Mouse (Mus musculus) limb, embryonic 15.5 days (tissue): ENCODE data around the gene Catsperg1. TPM values are rescaled to one million over a fixed set of nuclear protein-coding genes. Genes with fewer than 3 reads are reported as not detected.

ENCODE experiments used
- ATAC-seq: fragments of 200-750 bp; cut with Nextera tagmentation; 2 replicates; pipeline ENCODE4 v1.8.0; 2017; ENCODE audit warnings: low read depth, moderate TSS enrichment; ENCODE audit not compliant: insufficient number of reproducible peaks, low FRiP score, low TSS enrichment
- H3K27ac ChIP-seq: fragments of 300-500 bp; sonication (generic); 2 replicates; pipeline ENCODE4 v1.5.1; 2015; ENCODE audit warnings: moderate library complexity, mild to moderate bottlenecking, inconsistent platforms
- H3K27me3 ChIP-seq: fragments of 300-500 bp; sonication (generic); 2 replicates; pipeline ENCODE4 v1.6.1; 2015; ENCODE audit warnings: inconsistent platforms
- H3K36me3 ChIP-seq: fragments of 300-500 bp; sonication (generic); 2 replicates; pipeline ENCODE4 v1.6.1; 2015; ENCODE audit warnings: inconsistent platforms
- H3K4me1 ChIP-seq: fragments of 300-500 bp; sonication (generic); 2 replicates; pipeline ENCODE4 v1.6.1; 2015; ENCODE audit warnings: inconsistent platforms
- H3K4me2 ChIP-seq: fragments of 300-500 bp; sonication (generic); 2 replicates; pipeline ENCODE4 v1.6.1; 2015; ENCODE audit warnings: mild to moderate bottlenecking, inconsistent platforms
- H3K4me3 ChIP-seq: fragments of 300-500 bp; sonication (generic); 2 replicates; pipeline ENCODE4 v1.5.1; 2015; ENCODE audit warnings: mild to moderate bottlenecking, inconsistent platforms
- H3K9ac ChIP-seq: fragments of 300-500 bp; sonication (generic); 2 replicates; pipeline ENCODE4 v1.6.1; 2015; ENCODE audit warnings: inconsistent platforms
- H3K9me3 ChIP-seq: fragments of 300-500 bp; sonication (generic); 2 replicates; pipeline ENCODE4 v1.6.1; 2016; ENCODE audit warnings: inconsistent platforms
- WGBS: fragments of 180-500 bp; shearing (Covaris S2); methylation state at CpG from one replicate; pipeline ENCODE4 v1.1.7; 2015; 5-methylcytosine and 5-hydroxymethylcytosine counted together
- polyA plus RNA-seq: library from polyadenylated mRNA; unstranded; fragments of >200 nt; fragmentation: Nextera tagmentation; extraction: Ambion mirVana; gene quantifications from 2 replicates; pipeline ENCODE4 v1.2.1, GENCODE M21; 2015

The Catsperg1 gene
- polyA plus RNA-seq, 1 experiment from 2014 or later = 1.2 TPM

DNA sequence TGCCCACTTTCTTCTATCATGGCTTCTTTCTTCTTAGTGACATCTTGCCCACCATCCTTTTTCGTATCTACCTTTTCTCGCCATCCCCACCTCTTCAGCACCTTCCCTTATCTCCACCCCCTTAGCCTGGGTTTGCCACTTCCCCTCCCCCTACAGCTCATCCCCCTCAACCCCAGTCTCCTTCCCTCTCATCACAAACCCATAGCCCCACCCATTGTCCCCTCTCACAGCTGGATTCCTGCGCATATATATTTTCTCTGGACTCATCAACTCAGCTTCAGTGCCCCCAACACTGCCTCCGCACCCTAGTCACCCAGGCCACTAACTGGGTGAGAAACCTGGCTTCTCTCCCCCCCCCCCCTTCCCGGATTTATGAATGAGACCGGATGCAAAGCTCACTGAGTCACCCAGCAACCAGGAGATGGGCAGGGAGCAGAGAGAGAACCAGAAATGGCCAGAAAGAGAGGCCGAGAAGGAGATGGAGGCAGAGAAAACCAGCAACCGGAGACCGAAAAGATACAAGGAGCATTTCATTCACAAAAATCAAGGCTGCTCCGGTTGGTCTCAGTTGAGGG lies 45.6 kb downstream of the Catsperg1 start:
- ATAC-seq = no peak
- peaks cover 26% of the 10 kb centered on the region for H3K27me3 ChIP-seq
- H3K9me3 ChIP-seq = no peaks in the 10 kb centered on the region
- no peak overlapping the region for H3K27ac ChIP-seq
- WGBS = 11% methylated on average over 10 of the region's 10 CpGs
- H3K9ac ChIP-seq = no peak overlapping the region
- peaks cover 11% of the 10 kb centered on the region for H3K36me3 ChIP-seq
- H3K4me2 ChIP-seq = peak overlapping the region; percentile 88
- peak overlapping the region; percentile 67 for H3K4me3 ChIP-seq
- H3K4me1 ChIP-seq = peaks cover 48% of the 10 kb centered on the region

DNA sequence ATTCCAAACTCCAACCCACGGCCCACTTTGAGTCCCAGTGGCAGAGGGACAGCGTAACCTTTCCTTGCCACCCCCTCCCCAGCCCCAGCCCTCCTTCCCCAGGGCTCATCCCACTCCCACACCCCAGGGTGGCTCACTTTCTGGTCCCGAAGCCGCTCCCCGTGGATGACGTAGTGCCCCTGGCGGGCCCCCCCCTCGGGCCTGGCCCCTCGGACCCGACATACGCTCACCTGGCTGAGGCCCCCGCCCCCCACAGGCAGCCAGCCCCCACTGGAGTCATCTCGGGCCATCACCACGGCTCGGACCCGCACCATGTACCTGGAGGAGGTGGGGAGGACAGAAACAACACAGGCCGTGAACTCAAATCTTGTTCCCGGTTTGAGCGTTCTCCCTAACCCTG lies 46.2 kb downstream of the Catsperg1 start:
- Histone ChIP-seq H3K4me2 (no peak overlapping the region), H3K9me3 (no peaks in the 10 kb centered on the region), H3K4me3 (no peak overlapping the region), H3K36me3 (peaks cover 6% of the 10 kb centered on the region), H3K27me3 (peaks cover 21% of the 10 kb centered on the region), H3K4me1 (peaks cover 45% of the 10 kb centered on the region), H3K27ac (no peak overlapping the region), H3K9ac (no peak overlapping the region)
- 26% methylated on average over 19 of the region's 19 CpGs for WGBS
- ATAC-seq = no peak

- H3K4me2 ChIP-seq = no peak overlapping the region
- H3K27me3 ChIP-seq = peaks cover 20% of the 10 kb centered on the region
- ATAC-seq = no peak
- H3K9ac ChIP-seq = no peak overlapping the region
- peaks cover 14% of the 10 kb centered on the region for H3K36me3 ChIP-seq
- no peak overlapping the region for H3K4me3 ChIP-seq
- no peak overlapping the region for H3K27ac ChIP-seq
- H3K9me3 ChIP-seq = no peaks in the 10 kb centered on the region
- peaks cover 3% of the 10 kb centered on the region; the same call in 1 of the 2 replicates for H3K4me1 ChIP-seq
- WGBS = 15% methylated on average over 9 of the region's 9 CpGs
These were observed 50.9 kb downstream of the Catsperg1 start for GRCm38 (mm10) chr7:29162750-29163525.

DNA sequence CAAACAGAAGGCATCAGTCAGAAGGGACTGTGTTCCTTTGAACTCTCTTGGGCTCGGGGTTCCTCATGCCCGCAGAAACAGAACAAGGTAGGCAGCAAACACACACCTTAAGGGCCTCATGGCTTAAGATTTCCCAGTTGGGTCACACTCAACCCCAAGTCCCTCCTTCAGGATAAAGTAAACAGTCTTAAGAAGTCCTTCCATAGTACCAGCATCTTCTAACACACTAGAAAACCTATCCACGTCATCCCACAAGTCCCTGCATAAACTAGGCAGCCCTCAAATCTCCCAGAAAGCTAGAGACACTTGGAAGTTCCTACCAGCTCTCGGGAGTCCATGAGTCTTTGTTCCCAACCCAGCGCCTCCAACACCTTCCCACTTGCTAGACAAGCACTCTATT lies 51.5 kb downstream of the Catsperg1 start:
- H3K27me3 ChIP-seq = peaks cover 24% of the 10 kb centered on the region
- WGBS = 75% methylated on average over 5 of the region's 5 CpGs
- no peak overlapping the region for H3K4me3 ChIP-seq
- H3K27ac ChIP-seq = no peak overlapping the region
- H3K36me3 ChIP-seq = peaks cover 14% of the 10 kb centered on the region
- ATAC-seq = no peak
- H3K4me2 ChIP-seq = no peak overlapping the region
- no peaks in the 10 kb centered on the region for H3K9me3 ChIP-seq
- H3K9ac ChIP-seq = no peak overlapping the region
- no peaks in the 10 kb centered on the region for H3K4me1 ChIP-seq

- ATAC-seq = no peak
- WGBS = 3% methylated on average over 5 of the region's 5 CpGs
- H3K9me3 ChIP-seq = 0 out of 2 replicates have a peak, but pooled peaks cover 4% of the 10 kb centered on the region
- peaks cover 10% of the 10 kb centered on the region for H3K36me3 ChIP-seq
- H3K4me3 ChIP-seq = no peak overlapping the region
- peaks cover 24% of the 10 kb centered on the region for H3K27me3 ChIP-seq
- peaks cover 12% of the 10 kb centered on the region for H3K4me1 ChIP-seq
- H3K27ac ChIP-seq = no peak overlapping the region
- H3K9ac ChIP-seq = no peak overlapping the region
- no peak overlapping the region for H3K4me2 ChIP-seq
These were observed 55.6 kb downstream of the Catsperg1 start for GRCm38 (mm10) chr7:29158264-29158663.

DNA sequence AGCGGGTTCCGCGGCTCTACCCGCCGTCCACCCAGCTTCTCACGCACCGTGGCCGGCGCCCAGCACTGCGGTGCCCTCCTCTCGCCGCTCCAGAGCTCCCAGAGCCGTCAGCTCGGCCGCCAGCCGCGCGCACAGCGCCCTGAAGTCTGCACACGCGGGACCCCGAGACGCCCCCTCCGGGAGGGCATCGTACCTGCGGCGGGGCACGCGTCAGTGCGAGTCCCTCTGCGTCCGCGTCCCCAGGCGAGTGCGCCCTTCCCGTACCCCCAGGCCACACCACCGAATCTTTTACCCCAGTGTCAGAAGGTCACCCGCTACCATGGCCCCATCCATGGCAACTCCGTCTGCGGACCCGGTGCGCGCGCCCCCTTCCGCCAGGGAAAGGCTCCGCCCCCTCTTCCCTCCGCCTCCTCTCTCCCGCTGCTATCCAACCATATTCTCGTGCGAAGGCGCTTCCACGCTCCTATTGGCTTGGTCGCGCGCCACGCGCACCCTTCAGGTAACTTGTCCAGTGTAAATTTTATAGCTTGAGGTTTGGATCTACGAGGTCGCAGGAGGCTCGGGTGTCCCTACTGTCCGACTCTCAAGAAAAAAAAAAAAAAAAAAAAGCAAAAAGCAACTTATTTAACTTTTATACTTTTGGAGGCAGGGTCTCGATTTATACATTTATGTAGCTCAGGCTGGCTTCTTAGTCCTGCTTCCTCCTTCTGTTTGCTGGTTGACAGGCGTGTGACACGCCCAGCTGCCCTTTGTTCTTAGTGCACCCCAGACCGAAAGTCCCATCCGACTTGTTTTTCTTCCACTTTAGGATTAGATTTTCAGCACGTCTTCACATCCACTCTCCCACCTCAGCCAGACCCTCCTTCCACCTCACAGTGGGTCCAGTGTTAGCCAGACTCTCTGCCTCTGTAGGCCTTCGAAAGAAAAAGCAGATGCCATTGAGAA lies 57.7 kb downstream of the Catsperg1 start, which contains the start of gene Fam98c:
Gene Fam98c (minus strand): TSS at position 397 of the 945 bp plus-strand sequence.
- Histone ChIP-seq H3K9ac (peak within 1 kb of the TSS; percentile 51), H3K4me2 (peak within 1 kb of the TSS; percentile 97), H3K9me3 (0 out of 2 replicates have a peak, but pooled peaks cover 4% of the 10 kb centered on the region), H3K4me3 (peak within 1 kb of the TSS; percentile 88), H3K36me3 (peaks cover 3% of the 10 kb centered on the region; the same call in 1 of the 2 replicates), H3K27me3 (peaks cover 24% of the 10 kb centered on the region), H3K27ac (peak within 1 kb of the TSS; percentile 88), H3K4me1 (peaks cover 12% of the 10 kb centered on the region)
- ATAC-seq = peak; percentile 80
- WGBS = 3% methylated on average over 59 of the region's 68 CpGs

- Histone ChIP-seq H3K27ac (peak overlapping the region; percentile 88), H3K4me2 (peak overlapping the region; percentile 97), H3K4me1 (peaks cover 12% of the 10 kb centered on the region), H3K4me3 (peak overlapping the region; percentile 88), H3K27me3 (peaks cover 24% of the 10 kb centered on the region), H3K36me3 (no peaks in the 10 kb centered on the region), H3K9me3 (0 out of 2 replicates have a peak, but pooled peaks cover 4% of the 10 kb centered on the region), H3K9ac (peak overlapping the region; percentile 51)
- WGBS = 8% methylated on average over 37 of the region's 37 CpGs
- peak; percentile 75 for ATAC-seq
These were observed 58.5 kb downstream of the Catsperg1 start for GRCm38 (mm10) chr7:29155196-29155837.

DNA sequence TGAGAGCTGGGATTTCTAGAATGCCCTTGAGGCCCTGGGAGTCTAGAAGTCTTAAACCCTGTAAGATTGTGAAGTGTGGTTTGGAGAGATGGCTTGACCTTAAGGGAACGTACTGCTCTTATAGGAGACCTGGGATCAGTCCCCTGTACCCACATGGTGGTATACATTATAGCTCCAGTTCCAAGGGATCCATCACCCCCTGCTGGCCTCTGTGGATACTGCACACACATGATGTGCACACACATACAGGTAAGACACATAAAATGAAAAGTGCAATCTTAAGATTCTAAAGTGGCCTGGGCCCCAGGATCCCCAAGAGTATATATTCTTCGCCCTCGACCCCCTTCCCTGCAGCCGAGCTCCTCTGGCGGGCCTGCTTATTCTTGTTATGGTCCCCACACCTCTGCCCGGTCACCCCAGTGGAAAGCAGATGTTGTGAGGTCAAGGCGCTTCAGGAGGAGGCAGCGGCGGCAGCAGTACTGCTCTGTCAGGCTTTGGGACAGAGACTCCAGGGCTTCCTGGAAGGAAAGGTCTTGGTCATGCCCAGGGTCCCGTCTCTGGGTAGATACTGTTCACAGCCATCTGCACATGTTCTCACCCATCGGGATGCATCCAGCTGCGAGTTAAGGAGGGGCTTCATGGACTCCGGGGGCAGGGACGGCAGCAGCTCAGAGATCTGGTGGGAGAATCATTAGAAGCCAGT lies 59.7 kb downstream of the Catsperg1 start:
- 0 out of 2 replicates have a peak, but pooled peaks cover 4% of the 10 kb centered on the region for H3K9me3 ChIP-seq
- no peaks in the 10 kb centered on the region for H3K36me3 ChIP-seq
- 95% methylated on average over 14 of the region's 14 CpGs for WGBS

DNA sequence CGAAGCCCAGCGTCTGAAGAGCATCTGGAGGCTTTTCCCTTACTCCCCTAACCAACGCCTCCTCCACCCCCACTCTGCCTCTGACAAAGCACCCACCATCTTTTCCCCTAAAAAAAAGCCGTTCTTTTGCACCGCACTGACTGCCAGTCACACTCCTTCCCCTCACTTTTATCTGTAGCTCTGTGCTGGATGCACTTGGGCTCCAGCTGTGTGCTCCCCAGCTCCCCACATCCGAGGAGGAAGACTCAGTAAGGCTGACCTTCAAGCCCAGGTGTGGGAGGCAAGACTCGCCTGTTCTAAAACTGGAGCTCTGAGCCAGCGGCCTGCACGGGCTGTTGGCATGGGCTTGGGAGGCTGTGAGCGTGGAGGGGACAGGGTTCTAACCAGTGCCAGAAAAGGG lies 62.3 kb downstream of the Catsperg1 start:
- no peaks in the 10 kb centered on the region for H3K27me3 ChIP-seq
- 0 out of 2 replicates have a peak, but pooled peaks cover 4% of the 10 kb centered on the region for H3K9me3 ChIP-seq
- ATAC-seq = no peak
- H3K9ac ChIP-seq = no peak overlapping the region
- 62% methylated on average over 10 of the region's 10 CpGs for WGBS
- H3K27ac ChIP-seq = no peak overlapping the region
- peaks cover 10% of the 10 kb centered on the region for H3K4me1 ChIP-seq
- H3K4me3 ChIP-seq = no peak overlapping the region
- no peaks in the 10 kb centered on the region for H3K36me3 ChIP-seq
- no peak overlapping the region for H3K4me2 ChIP-seq

More for the DNA sequence above, 59.7 kb downstream of the Catsperg1 start:
- no peak overlapping the region for H3K9ac ChIP-seq
- H3K4me3 ChIP-seq = no peak overlapping the region
- peaks cover 12% of the 10 kb centered on the region for H3K4me1 ChIP-seq
- no peak for ATAC-seq
- H3K4me2 ChIP-seq = no peak overlapping the region
- H3K27me3 ChIP-seq = peaks cover 16% of the 10 kb centered on the region
- no peak overlapping the region for H3K27ac ChIP-seq

DNA sequence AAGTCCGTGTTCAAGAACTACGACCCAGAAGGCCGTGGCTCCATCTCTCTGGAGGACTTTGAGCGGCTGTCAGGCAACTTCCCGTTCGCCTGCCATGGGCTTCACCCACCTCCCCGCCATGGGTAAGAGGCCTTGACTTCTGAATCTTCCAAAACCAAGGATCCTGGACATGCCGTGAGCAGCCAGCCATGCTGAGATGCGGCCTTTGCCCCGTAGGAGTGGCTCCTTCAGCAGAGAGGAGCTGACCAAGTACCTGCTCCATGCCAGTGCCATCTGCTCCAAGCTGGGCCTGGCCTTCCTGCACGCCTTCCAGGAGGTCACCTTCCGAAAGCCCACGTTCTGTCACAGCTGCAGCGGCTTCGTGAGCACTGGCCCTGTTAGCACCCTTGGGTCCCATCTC lies 65.1 kb downstream of the Catsperg1 start:
- Histone ChIP-seq H3K4me2 (no peak overlapping the region), H3K36me3 (no peaks in the 10 kb centered on the region), H3K4me1 (no peaks in the 10 kb centered on the region), H3K9ac (no peak overlapping the region), H3K27ac (no peak overlapping the region), H3K4me3 (no peak overlapping the region), H3K27me3 (no peaks in the 10 kb centered on the region), H3K9me3 (no peaks in the 10 kb centered on the region)
- ATAC-seq = no peak
- 89% methylated on average over 15 of the region's 15 CpGs for WGBS
